ENCODE assay signal across 9 mouse cellular contexts in the genomic region with DNA sequence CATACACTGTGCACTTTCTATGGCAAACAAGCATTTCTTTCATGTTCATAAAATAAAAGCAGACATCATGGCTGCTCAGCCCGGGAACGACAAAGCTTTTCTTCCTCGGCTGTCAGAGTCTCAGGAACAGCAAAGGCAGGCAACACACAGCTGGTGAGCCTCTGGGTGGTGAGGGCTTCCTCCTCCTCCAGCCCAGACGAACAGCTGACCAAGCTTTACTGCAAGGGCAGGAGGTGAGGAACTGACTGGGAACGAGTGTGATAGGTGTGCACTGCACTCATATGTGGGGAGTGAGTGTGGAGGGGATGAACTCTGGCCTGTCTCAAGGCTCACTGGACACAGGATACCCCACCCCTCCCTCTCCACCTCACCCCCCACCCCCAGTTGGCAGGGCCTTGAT. TPM values are rescaled to one million over a fixed set of nuclear protein-coding genes. Genes with fewer than 3 reads are reported as not detected.
DNase-seq lines count a peak whose midpoint lies in the region; ATAC-seq and TF ChIP-seq lines count a peak whose summit lies in the region.
"Had no signal": no experiment of that assay in that cellular context is flagged by ENCODE, and none has a peak within 500 bp of the region (broad histone marks: within the 10 kb centered on the region; RNA-seq: fewer than 3 reads in every experiment).

No protein-coding gene starts in this region.

- no peak overlapping the region for H3K4me3 ChIP-seq in forebrain, embryonic 13.5 days
- no peak overlapping the region for H3K4me3 ChIP-seq in forebrain, embryonic 10.5 days
- H3K4me3 ChIP-seq in lung, embryonic 14.5 days (ENCODE audit: low read depth, low read length), result no peak overlapping the region
- no peak overlapping the region for H3K4me3 ChIP-seq in lung, postnatal 0 days (ENCODE audit: low read depth, low read length)
- no peak overlapping the region for H3K4me3 ChIP-seq in hindbrain, embryonic 16.5 days (ENCODE audit: low read length)
- no peak overlapping the region for H3K4me3 ChIP-seq in neural tube, embryonic 14.5 days (ENCODE audit: low read depth, low read length)

- no peak overlapping the region for H3K9ac ChIP-seq in forebrain, embryonic 13.5 days
- no peak overlapping the region for H3K9ac ChIP-seq in lung, embryonic 14.5 days
- no peak overlapping the region for H3K9ac ChIP-seq in lung, postnatal 0 days (replicated peaks; ENCODE audit: low read depth)
- no peak overlapping the region for H3K9ac ChIP-seq in hindbrain, embryonic 16.5 days (ENCODE audit: low read depth, low read length)
- H3K9ac ChIP-seq in neural tube, embryonic 14.5 days (replicated peaks; ENCODE audit: low read depth, low read length), result no peak overlapping the region

- H3K4me2 ChIP-seq in forebrain, embryonic 13.5 days, result no peak overlapping the region
- no peak overlapping the region for H3K4me2 ChIP-seq in lung, embryonic 14.5 days
- H3K4me2 ChIP-seq in lung, postnatal 0 days (replicated peaks; ENCODE audit: low read depth, low read length), result no peak overlapping the region
- H3K4me2 ChIP-seq in hindbrain, embryonic 16.5 days (ENCODE audit: low read length), result no peak overlapping the region
- no peak overlapping the region for H3K4me2 ChIP-seq in neural tube, embryonic 14.5 days (ENCODE audit: low read depth, low read length)

- WGBS in forebrain, embryonic 13.5 days, result 54% methylated on average over 5 of the region's 5 CpGs
- 82% methylated on average over 5 of the region's 5 CpGs for WGBS in forebrain, embryonic 10.5 days
- 45% methylated on average over 5 of the region's 5 CpGs for WGBS in lung, embryonic 14.5 days
- WGBS in lung, postnatal 0 days, result 45% methylated on average over 5 of the region's 5 CpGs
- 44% methylated on average over 5 of the region's 5 CpGs for WGBS in hindbrain, embryonic 16.5 days
- WGBS in neural tube, embryonic 14.5 days, result 46% methylated on average over 5 of the region's 5 CpGs

- no peaks in the 10 kb centered on the region for H3K9me3 ChIP-seq in forebrain, embryonic 13.5 days (replicated peaks)
- no peaks in the 10 kb centered on the region for H3K9me3 ChIP-seq in forebrain, embryonic 10.5 days
- H3K9me3 ChIP-seq in lung, embryonic 14.5 days (ENCODE audit: low read depth, low read length), result no peaks in the 10 kb centered on the region
- H3K9me3 ChIP-seq in lung, postnatal 0 days (ENCODE audit: low read length), result no peaks in the 10 kb centered on the region
- no peaks in the 10 kb centered on the region for H3K9me3 ChIP-seq in hindbrain, embryonic 16.5 days (ENCODE audit: control insufficient read depth, low read length)
- H3K9me3 ChIP-seq in neural tube, embryonic 14.5 days (ENCODE audit: control insufficient read depth, low read length), result no peaks in the 10 kb centered on the region

- peak overlapping the region; percentile 98; the same call in 1 of the 2 replicates for H3K27ac ChIP-seq in forebrain, embryonic 13.5 days
- no peak overlapping the region for H3K27ac ChIP-seq in forebrain, embryonic 10.5 days
- H3K27ac ChIP-seq in lung, embryonic 14.5 days (ENCODE audit: low read depth), result peak overlapping the region; percentile 3
- H3K27ac ChIP-seq in lung, postnatal 0 days (ENCODE audit: low read length), result no peak overlapping the region
- H3K27ac ChIP-seq in hindbrain, embryonic 16.5 days (ENCODE audit: low read depth, low read length), result 0 out of 2 replicates have a peak overlapping the region, but pooled peaks have one; percentile 19
- H3K27ac ChIP-seq in neural tube, embryonic 14.5 days (ENCODE audit: low read depth, low read length), result peak overlapping the region; percentile 97; the same call in 1 of the 2 replicates

- H3K36me3 ChIP-seq in forebrain, embryonic 13.5 days (ENCODE audit: poor library complexity, severe bottlenecking), result peaks cover 44% of the 10 kb centered on the region
- H3K36me3 ChIP-seq in forebrain, embryonic 10.5 days (replicated peaks), result peaks cover 72% of the 10 kb centered on the region
- peaks cover 55% of the 10 kb centered on the region for H3K36me3 ChIP-seq in lung, embryonic 14.5 days (ENCODE audit: insufficient read depth)
- peaks cover 17% of the 10 kb centered on the region; the same call in 1 of the 2 replicates for H3K36me3 ChIP-seq in lung, postnatal 0 days (ENCODE audit: insufficient read depth, low read length)
- H3K36me3 ChIP-seq in hindbrain, embryonic 16.5 days (ENCODE audit: control insufficient read depth, insufficient read depth, low read length), result peaks cover 22% of the 10 kb centered on the region; the same call in 1 of the 2 replicates
- H3K36me3 ChIP-seq in neural tube, embryonic 14.5 days (ENCODE audit: control insufficient read depth, insufficient read depth, low read length), result peaks cover 20% of the 10 kb centered on the region

- no peak for ATAC-seq in forebrain, embryonic 13.5 days
- no peak for ATAC-seq in lung, embryonic 14.5 days (ENCODE audit: insufficient read depth)
- no peak for ATAC-seq in lung, postnatal 0 days
- no peak for ATAC-seq in hindbrain, embryonic 16.5 days
- ATAC-seq in neural tube, embryonic 14.5 days (ENCODE audit: low read depth), result no peak

- no peak for DNase-seq in forebrain, embryonic 10.5 days (ENCODE audit: extremely low spot score, low spot score)
- no peak for DNase-seq in lung, embryonic 14.5 days
- no peak for DNase-seq in lung, postnatal 0 days (ENCODE audit: low spot score)
- DNase-seq in c-Kit-positive CD71-positive TER-119-positive erythroid progenitor cells, embryonic 14.5 days (ENCODE audit: low spot score), result no peak
- DNase-seq in testis, postnatal 10 days (ENCODE audit: low spot score), result no peak

- no peak for TF ChIP-seq EP300 in lung, postnatal 0 days (IDR thresholded peaks at IDR 0.05)

- TF ChIP-seq CTCF in lung, embryonic 14.5 days (IDR thresholded peaks at IDR 0.05; ENCODE audit: low read depth), result no peak
- no peak for TF ChIP-seq CTCF in lung, postnatal 0 days (IDR thresholded peaks at IDR 0.05)

- H3K27me3 ChIP-seq in forebrain, embryonic 13.5 days, result no peaks in the 10 kb centered on the region
- H3K27me3 ChIP-seq in forebrain, embryonic 10.5 days (ENCODE audit: poor library complexity, severe bottlenecking), result no peaks in the 10 kb centered on the region
- H3K27me3 ChIP-seq in lung, embryonic 14.5 days (ENCODE audit: insufficient read depth, low read length), result no peaks in the 10 kb centered on the region
- H3K27me3 ChIP-seq in lung, postnatal 0 days (replicated peaks; ENCODE audit: insufficient read depth, low read length), result no peaks in the 10 kb centered on the region
- no peaks in the 10 kb centered on the region for H3K27me3 ChIP-seq in hindbrain, embryonic 16.5 days (replicated peaks; ENCODE audit: control insufficient read depth, insufficient read depth, low read length)
- no peaks in the 10 kb centered on the region for H3K27me3 ChIP-seq in neural tube, embryonic 14.5 days (ENCODE audit: control insufficient read depth, insufficient read depth, low read length)
- H3K27me3 ChIP-seq: CH12.LX had no signal

- H3K4me1 ChIP-seq in forebrain, embryonic 13.5 days, result peaks cover 40% of the 10 kb centered on the region
- H3K4me1 ChIP-seq in forebrain, embryonic 10.5 days, result peaks cover 28% of the 10 kb centered on the region
- H3K4me1 ChIP-seq in lung, embryonic 14.5 days (ENCODE audit: insufficient read depth), result peaks cover 19% of the 10 kb centered on the region
- 0 out of 2 replicates have a peak, but pooled peaks cover 4% of the 10 kb centered on the region for H3K4me1 ChIP-seq in lung, postnatal 0 days (ENCODE audit: insufficient read depth, low read depth, low read length)
- peaks cover 29% of the 10 kb centered on the region for H3K4me1 ChIP-seq in hindbrain, embryonic 16.5 days (ENCODE audit: control insufficient read depth, insufficient read depth, low read depth, low read length)
- H3K4me1 ChIP-seq in neural tube, embryonic 14.5 days (ENCODE audit: control insufficient read depth, insufficient read depth, low read length), result peaks cover 30% of the 10 kb centered on the region

RNA-seq across cellular contexts. Expression of gene Bcar1, which starts 24.7 kb away (rescaled TPM):
- 49.9 and 50.0 TPM in 2 replicates for polyA plus RNA-seq in forebrain, embryonic 13.5 days (2015; fragmentation: Nextera tagmentation; extraction: Ambion mirVana)
- polyA plus RNA-seq in forebrain, embryonic 10.5 days (2016; fragmentation: Nextera tagmentation; extraction: Ambion mirVana), result 46.6 and 49.9 TPM in 2 replicates
- 54.5 and 56.3 TPM in 2 replicates for polyA plus RNA-seq in lung, embryonic 14.5 days (2014; fragmentation: Nextera tagmentation; extraction: Ambion mirVana)
- polyA plus RNA-seq in lung, postnatal 0 days (2015; fragmentation: Nextera tagmentation; extraction: Ambion mirVana), result 29.3 and 34.2 TPM in 2 replicates
- 37.6 and 50.0 TPM in 2 replicates for polyA plus RNA-seq in hindbrain, embryonic 16.5 days (2015; fragmentation: Nextera tagmentation; extraction: Ambion mirVana)
- 47.6 and 56.4 TPM in 2 replicates for polyA plus RNA-seq in neural tube, embryonic 14.5 days (2014; fragmentation: Nextera tagmentation; extraction: Ambion mirVana)

RNA-seq across cellular contexts. Expression of gene Ctrb1, which starts 28.1 kb away (rescaled TPM):
- 1.7 TPM in 1 of 2 replicates, not detected in the other for polyA plus RNA-seq in forebrain, embryonic 13.5 days (2015; fragmentation: Nextera tagmentation; extraction: Ambion mirVana)
- polyA plus RNA-seq in forebrain, embryonic 10.5 days (2016; fragmentation: Nextera tagmentation; extraction: Ambion mirVana), result not detected in 2 replicates
- not detected in 2 replicates for polyA plus RNA-seq in lung, embryonic 14.5 days (2014; fragmentation: Nextera tagmentation; extraction: Ambion mirVana)
- not detected in 2 replicates for polyA plus RNA-seq in lung, postnatal 0 days (2015; fragmentation: Nextera tagmentation; extraction: Ambion mirVana)
- polyA plus RNA-seq in hindbrain, embryonic 16.5 days (2015; fragmentation: Nextera tagmentation; extraction: Ambion mirVana), result not detected in 2 replicates
- not detected in 2 replicates for polyA plus RNA-seq in neural tube, embryonic 14.5 days (2014; fragmentation: Nextera tagmentation; extraction: Ambion mirVana)

Comparison
In these comparisons a context has a peak if more than half of its experiments do, and no peak if none do; other contexts are left out.
1. H3K27ac ChIP-seq: peak in forebrain, embryonic 13.5 days (single experiment), lung, embryonic 14.5 days (single experiment), hindbrain, embryonic 16.5 days (single experiment) and neural tube, embryonic 14.5 days (single experiment); none in forebrain, embryonic 10.5 days (single experiment) and lung, postnatal 0 days (single experiment).